Mouse (Mus musculus): ENCODE results near the gene Lmntd1. TPM values are rescaled to one million over a fixed set of nuclear protein-coding genes. Genes with fewer than 3 reads are reported as not detected.
A peak's percentile ranks its signal among the peaks of the same experiment; 100 is the strongest.

Lmntd1 gene
- total RNA-seq, 2 experiments from 2014 or later, result 0.97 to 1.5 TPM

- DNase-seq (ENCODE audit: low spot score in 2 of 2), result no peak
Measured at GRCm38 (mm10) chr6:145565663-145566062, 48.5 kb downstream of the Lmntd1 start.

- no peak for DNase-seq (ENCODE audit: low spot score in 2 of 2)
Measured at GRCm38 (mm10) chr6:145564671-145565070, 49.4 kb downstream of the Lmntd1 start.

GRCm38 (mm10) chr6:145557059-145557992 lies 56.8 kb downstream of the Lmntd1 start:
- no peak for DNase-seq (ENCODE audit: low spot score in 2 of 2)

GRCm38 (mm10) chr6:145553226-145553625 lies 60.9 kb downstream of the Lmntd1 start:
- DNase-seq (ENCODE audit: low spot score in 2 of 2), result no peak

GRCm38 (mm10) chr6:145552817-145553216 lies 61.3 kb downstream of the Lmntd1 start:
- DNase-seq (ENCODE audit: low spot score in 2 of 2), result no peak

GRCm38 (mm10) chr6:145550993-145551392 lies 63.1 kb downstream of the Lmntd1 start:
- DNase-seq (ENCODE audit: low spot score in 2 of 2), result no peak

GRCm38 (mm10) chr6:145545927-145546641 lies 68.0 kb downstream of the Lmntd1 start:
- DNase-seq (ENCODE audit: low spot score in 2 of 2), result peak in 1 of 2 experiments; percentile 42

GRCm38 (mm10) chr6:145544838-145545237 lies 69.3 kb downstream of the Lmntd1 start:
- no peak for DNase-seq (ENCODE audit: low spot score in 2 of 2)

GRCm38 (mm10) chr6:145544304-145544703 lies 69.8 kb downstream of the Lmntd1 start:
- no peak for DNase-seq (ENCODE audit: low spot score in 2 of 2)

- DNase-seq (ENCODE audit: low spot score in 2 of 2), result no peak
Measured at GRCm38 (mm10) chr6:145539568-145539859, 74.6 kb downstream of the Lmntd1 start.

- DNase-seq (ENCODE audit: low spot score in 2 of 2), result no peak
Measured at GRCm38 (mm10) chr6:145538787-145539567, 75.1 kb downstream of the Lmntd1 start.

GRCm38 (mm10) chr6:145530464-145530863 lies 83.7 kb downstream of the Lmntd1 start:
- DNase-seq (ENCODE audit: low spot score in 2 of 2), result no peak

- no peak for DNase-seq (ENCODE audit: low spot score in 2 of 2)
Measured at GRCm38 (mm10) chr6:145523337-145523736, 90.8 kb downstream of the Lmntd1 start.

GRCm38 (mm10) chr6:145522617-145523016 lies 91.5 kb downstream of the Lmntd1 start:
- no peak for DNase-seq (ENCODE audit: low spot score in 2 of 2)

- no peak for DNase-seq (ENCODE audit: low spot score in 2 of 2)
Measured at GRCm38 (mm10) chr6:145517002-145517401, 97.1 kb downstream of the Lmntd1 start.

GRCm38 (mm10) chr6:145515859-145516581 lies 98.1 kb downstream of the Lmntd1 start:
- no peak for DNase-seq (ENCODE audit: low spot score in 2 of 2)

GRCm38 (mm10) chr6:145511265-145511664 lies 102.9 kb downstream of the Lmntd1 start:
- no peak for DNase-seq (ENCODE audit: low spot score in 2 of 2)

GRCm38 (mm10) chr6:145508828-145509227 lies 105.3 kb downstream of the Lmntd1 start:
- no peak for DNase-seq (ENCODE audit: low spot score in 2 of 2)

GRCm38 (mm10) chr6:145501751-145502150 lies 112.4 kb downstream of the Lmntd1 start:
- no peak for DNase-seq (ENCODE audit: low spot score in 2 of 2)

GRCm38 (mm10) chr6:145499574-145500546 lies 114.3 kb downstream of the Lmntd1 start:
- no peak for DNase-seq (ENCODE audit: low spot score in 2 of 2)

Measured in layer of hippocampus, adult 18-20 months (tissue).